Mouse (Mus musculus): ENCODE results near the gene Gpr89.

Gpr89 gene

DNA sequence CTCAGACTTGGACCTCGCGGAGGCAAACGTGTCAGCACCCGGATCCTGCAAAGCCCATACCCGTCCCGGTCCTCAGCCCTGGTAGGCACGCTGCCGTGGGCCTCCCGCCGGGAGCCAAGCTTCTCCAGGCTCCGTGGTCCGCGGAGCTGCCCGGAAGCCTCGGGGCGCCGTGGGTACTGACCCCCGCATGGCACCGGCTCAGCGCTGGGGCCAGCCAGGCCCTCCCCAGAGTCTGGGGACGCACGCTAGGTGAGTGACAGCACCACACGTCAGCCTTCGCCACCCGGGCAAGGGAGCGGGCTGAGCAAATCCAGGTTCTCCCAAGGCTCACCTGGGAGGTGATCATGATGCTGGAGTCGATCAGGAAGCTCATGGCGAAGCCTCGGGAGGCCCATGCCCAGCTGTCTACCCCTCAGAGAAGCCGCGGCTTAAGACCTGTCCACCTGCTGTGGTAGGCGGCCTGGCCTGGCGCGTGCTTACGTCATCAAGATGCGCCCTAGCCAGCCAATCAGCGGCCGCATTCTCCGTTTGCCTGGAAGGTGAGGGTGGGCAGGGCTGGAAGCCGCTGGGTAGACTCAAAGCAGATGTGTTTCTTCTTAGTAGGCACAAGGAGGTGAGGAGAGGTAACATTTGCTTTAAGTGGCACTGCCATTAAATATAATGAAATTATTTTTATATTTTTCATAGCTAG, at the start of gene Gpr89:
Gpr89 (minus strand) TSS at position 496 of the 691 bp plus-strand sequence.
- peak; percentile 87 for DNase-seq (ENCODE audit: low spot score)

- no peak for DNase-seq (ENCODE audit: low spot score)
Measured at GRCm38 (mm10) chr3:96953489-96954233, 48.5 kb upstream of the Gpr89 start.

GRCm38 (mm10) chr3:96942706-96943105, 37.6 kb upstream of the Gpr89 start:
- DNase-seq (ENCODE audit: low spot score): no peak

GRCm38 (mm10) chr3:96938738-96939137, 33.6 kb upstream of the Gpr89 start:
- DNase-seq (ENCODE audit: low spot score): peak; percentile 83

DNA sequence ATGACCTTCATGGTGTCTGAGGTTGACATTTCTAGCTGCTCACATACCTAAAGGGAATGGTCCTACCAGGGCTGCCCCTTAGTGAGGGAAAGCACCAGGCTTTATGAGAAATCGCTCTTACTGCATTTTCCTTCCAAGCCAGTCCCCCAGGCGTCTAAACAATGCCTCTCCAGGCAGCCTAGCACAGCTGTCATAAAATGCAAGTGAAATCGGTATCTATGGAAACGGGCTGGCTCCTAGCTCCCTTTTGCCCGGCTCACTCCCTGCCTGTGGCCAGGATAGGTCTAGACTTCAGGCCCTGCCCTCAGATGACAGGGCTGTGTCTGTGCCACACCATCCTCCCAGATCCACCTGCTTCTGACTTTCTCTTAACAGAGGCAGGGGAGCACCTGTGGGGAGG, 32.5 kb upstream of the Gpr89 start:
- DNase-seq (ENCODE audit: low spot score): peak; percentile 1

DNA sequence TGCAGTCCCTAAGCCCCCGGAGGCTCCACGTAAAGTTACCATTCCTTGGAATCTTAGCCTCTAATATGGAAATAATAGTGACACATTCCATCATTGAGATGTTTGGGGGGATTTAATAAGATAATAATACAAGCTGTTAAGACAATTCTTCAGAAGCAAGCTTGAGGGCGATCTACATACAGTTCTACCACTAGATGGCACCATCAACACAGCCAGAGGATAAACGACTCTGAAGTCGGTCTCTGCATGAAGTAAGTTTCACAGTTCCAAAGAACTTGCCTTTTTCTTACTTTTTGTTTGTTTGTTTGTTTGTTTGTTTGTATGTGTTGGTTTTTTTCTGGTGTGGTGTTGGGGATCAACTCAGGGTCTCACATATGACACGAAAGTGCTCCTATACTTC, 31.1 kb upstream of the Gpr89 start:
- DNase-seq (ENCODE audit: low spot score): no peak

DNA sequence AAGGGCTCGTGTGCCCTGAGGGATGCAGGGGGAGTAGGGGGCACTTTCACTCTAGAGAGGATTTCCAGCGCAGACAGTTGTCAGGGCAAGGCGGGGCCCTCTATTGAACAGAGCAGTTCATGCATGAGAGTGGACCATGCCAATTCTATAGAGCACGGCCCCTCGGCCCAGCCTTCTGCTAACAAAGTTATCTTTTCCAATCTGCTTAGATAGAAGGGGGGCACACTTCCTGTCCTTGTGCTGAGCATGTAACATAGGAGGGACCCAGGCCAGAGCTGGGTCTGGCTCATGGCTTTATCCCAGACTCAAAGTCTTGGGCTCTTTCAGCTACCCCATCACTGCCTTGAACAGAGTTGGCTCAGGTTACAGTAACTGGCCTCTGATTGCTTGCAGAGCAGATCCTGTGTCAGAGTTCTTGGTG, 26.1 kb upstream of the Gpr89 start:
- DNase-seq (ENCODE audit: low spot score): no peak

- no peak for DNase-seq (ENCODE audit: low spot score)
Measured at GRCm38 (mm10) chr3:96925920-96926319, 20.8 kb upstream of the Gpr89 start, which contains the start of gene Gja8. TSS of gene Gja8 (minus strand) at chr3:96926020.

GRCm38 (mm10) chr3:96924631-96925030, 19.5 kb upstream of the Gpr89 start:
- DNase-seq (ENCODE audit: low spot score): no peak

- DNase-seq (ENCODE audit: low spot score): no peak
Measured at GRCm38 (mm10) chr3:96920991-96921390, 15.8 kb upstream of the Gpr89 start.

GRCm38 (mm10) chr3:96905592-96905991, 446 bp upstream of the Gpr89 start:
- no peak for DNase-seq (ENCODE audit: low spot score)

GRCm38 (mm10) chr3:96904393-96904792, 753 bp downstream of the Gpr89 start, which contains the start of gene Gja5:
TSS of gene Gja5 (plus strand) at chr3:96904693.
- DNase-seq (ENCODE audit: low spot score): no peak

- DNase-seq (ENCODE audit: low spot score): no peak
Measured at GRCm38 (mm10) chr3:96902336-96902999, 2.7 kb downstream of the Gpr89 start.

DNA sequence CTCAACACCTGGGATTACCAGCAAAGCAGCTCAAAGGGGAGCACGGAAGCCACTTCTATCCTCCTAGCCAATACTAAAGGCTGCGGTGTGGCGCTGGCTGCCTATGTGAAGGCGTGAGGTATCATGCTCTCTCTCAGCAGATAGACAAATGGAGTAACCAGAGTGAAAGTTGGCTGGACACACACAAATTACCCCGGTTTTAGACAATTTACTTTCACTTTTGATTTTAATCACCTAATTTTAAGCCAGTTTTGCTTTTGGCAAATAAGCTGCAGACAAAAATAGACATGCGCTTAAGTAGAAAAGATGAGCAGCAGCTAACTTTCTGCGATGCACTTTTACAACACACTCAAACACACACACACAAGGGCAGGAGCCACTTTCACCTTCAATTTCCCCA, 21.5 kb downstream of the Gpr89 start:
- no peak for DNase-seq (ENCODE audit: low spot score)

DNA sequence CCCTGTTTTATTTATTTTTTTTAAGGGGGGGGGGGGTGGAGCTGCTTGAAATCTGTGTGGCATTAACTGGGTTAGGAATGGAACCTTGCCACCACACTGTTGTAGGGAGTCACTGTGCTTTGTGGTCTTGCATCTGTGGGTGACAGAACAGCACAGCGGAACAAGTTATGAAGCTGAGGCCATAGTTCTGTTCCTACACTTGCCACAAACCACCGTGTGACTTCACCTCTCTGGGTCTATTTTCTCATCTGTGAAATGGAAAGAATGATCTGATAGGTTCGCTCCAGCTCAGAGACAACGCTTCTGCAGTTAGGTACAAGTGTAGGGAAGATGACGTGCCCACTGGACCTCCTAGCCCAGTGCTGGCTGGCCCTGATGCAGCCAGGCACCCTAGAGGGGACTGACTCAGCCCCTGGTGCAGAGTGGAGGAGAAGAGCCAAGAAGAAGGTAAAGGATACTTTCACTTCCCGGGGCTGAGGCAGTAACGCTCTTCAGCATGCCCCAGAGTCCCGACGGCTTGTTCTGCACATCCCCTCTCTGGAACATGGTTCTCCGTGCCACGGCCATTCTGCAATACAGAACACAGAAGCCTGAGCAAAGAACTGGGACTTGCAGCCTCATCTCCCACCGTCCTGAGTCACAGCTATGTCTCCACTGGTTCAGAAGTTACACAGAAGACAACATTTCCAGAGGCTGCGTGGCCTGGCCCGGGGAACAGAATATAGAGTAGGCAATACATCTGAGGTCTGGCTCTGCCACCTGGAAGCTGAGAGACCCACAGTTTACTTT, 22.9 kb downstream of the Gpr89 start:
- no peak for DNase-seq (ENCODE audit: low spot score)

DNA sequence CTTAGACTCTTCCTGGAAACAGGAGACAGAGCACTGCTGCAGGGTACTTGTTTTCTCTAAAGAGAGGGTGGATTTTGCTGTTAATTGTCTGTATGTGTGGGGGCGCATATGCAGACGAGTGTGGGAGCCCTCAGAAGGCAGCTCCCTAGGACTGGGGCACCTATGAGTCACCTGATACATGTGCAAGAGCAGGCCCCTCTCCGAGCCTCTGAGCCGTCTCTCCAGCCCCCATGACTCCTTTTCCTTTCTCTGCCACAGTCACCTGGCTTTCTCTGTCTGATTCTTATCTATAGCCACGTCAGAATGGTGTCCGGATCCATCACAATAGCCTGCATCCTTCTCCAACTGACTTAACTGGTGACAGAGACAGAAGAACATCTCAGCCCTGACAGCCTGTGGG, 23.6 kb downstream of the Gpr89 start:
- DNase-seq (ENCODE audit: low spot score): no peak

DNA sequence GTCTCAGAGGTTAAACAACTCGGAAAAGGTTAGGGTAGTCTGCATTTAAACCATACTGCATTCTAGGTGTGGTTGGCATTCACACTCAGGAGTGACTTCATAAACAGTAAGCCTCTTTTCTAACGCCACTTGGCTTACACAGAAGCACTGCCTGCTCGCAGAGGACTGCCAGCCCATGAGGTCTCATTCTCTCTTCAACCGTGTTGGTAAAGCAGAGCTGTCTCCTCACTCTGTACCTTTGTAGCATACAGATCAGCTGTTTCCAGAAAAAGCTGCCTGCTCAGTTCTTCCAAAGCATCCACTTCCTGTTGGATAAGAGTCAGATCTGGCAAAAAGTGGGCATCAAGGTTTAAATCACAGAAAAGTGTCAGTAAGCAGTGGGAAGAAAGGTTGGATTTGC, 24.8 kb downstream of the Gpr89 start:
- no peak for DNase-seq (ENCODE audit: low spot score)

GRCm38 (mm10) chr3:96879536-96879935, 25.6 kb downstream of the Gpr89 start:
- no peak for DNase-seq (ENCODE audit: low spot score)

DNA sequence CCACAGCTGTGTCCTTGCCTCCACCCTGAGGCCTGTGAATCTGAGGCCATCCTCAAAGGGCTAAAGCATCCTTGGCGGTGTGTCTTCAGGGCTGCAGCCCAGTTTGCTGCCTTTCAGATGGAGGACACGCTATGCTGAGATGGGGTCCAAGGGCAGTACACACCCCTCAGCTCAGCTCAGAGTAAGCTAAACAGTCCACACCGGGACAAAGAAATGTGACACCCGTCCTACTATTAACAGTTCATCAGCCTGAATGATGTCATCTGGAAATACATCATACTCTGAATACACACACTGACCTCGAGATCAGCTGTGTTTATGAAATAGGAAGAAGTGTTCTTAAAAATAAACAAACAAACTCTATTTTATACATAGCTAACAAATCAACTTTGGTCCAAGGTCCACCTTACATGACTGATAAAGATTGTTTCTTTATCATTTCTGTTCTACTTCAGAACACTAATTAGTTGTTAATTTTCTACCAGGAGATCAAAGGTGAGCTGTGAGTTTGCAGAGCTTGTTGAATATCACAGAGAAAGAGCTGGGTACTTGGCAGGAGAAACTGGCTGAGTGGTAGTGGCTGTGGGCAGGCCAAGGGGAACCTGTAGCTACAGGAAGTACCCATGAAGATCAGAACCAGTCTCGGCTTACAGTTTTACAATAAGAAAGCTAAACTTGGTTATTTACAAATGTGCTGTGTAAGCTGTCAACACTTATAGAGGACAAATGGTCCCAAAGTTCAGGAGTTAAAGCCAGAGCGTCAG, 30.2 kb downstream of the Gpr89 start:
- DNase-seq (ENCODE audit: low spot score): no peak

- DNase-seq (ENCODE audit: low spot score): no peak
Measured at GRCm38 (mm10) chr3:96872501-96872900, 32.6 kb downstream of the Gpr89 start.

DNA sequence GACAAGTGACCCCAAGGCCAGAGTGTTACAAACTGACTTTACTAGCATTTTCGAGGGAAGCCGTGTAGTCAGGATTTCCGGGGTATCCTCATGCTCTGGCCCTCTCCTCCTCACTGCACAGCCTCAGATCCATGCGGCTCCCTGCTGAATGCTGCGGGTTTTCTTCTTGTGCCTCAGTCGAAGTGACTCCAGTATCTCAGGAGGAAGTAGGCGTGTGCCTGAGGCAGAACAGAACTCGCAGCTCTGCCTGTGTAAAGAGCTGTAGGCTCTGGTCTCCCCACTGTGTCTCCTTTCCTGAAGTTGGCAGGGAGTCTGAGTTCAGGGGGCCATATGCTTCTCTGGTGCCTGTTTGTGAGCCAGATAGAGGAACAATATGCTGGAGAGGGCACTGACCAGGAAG, 34.1 kb downstream of the Gpr89 start:
- DNase-seq (ENCODE audit: low spot score): no peak

Measured in left cerebral cortex, adult 11 months (tissue).